Mouse (Mus musculus): ENCODE results near the gene Fcrl5.
"Not testable (repeated sequence)": the region's sequence is repeated elsewhere in the genome, so short reads cannot be mapped to it uniquely, and the experiment has no call there.

The Fcrl5 gene

DNA sequence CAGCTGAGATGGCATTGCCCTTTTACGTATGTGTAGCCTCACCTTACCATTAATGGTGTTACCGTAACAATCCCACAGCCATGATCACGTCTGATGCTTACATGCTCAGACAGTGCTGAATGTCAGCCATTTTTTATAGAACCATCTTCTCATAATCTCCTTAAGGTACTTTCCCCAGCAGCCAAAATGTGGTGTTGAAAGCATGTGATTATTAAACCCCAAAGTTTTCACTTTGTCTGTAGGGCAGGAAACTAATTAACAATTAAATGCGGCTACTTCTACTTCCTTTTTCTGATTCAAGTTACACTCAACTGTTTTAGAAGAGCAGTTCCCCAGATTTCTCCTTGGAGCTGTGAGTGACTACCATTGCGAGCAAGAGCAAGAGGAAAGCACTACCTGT lies at the start of gene Fcrl5:
Fcrl5 (plus strand) TSS at position 295 of the 400 bp plus-strand sequence.
- DNase-seq (ENCODE audit: low spot score in 2 of 2) = no peak

DNA sequence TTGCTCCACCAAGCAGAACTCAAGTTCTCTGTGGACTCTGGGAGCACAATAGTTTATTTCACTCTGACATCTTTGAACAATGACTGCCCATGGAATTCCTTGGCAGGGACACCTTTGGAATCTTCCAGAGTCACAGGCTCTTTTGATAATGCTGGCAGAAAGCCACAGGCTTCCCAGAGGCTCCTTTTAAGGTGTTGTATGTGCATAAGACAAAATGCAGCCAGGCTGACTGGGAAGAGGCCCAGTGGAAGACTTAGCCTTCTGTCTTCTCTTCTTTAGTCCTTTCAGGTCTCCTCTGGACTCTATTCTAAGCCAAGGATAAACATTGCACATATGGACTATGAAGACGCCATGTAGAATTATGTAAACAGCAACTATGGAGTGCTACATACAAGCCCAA lies 44.6 kb upstream of the Fcrl5 start:
- no peak for DNase-seq (ENCODE audit: low spot score in 2 of 2)

DNA sequence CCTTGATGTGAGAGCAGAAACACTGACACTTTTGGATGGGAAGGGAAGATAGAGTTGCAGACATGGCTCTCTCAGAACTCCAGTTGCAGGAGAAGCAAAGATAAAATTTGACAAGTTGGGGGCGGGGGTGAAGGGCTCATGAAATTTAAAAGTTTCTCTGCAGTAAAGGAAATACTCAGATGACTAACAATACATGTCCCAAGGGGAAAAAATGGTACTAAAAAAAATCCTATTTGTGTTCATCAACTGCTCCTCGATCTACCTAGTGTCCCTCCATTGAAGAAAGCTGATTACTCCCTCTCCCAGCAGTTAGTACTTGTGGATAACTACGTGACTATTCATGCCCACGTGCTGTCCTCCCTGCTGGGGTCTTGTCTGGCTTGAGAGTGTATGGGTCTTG lies 36.8 kb upstream of the Fcrl5 start:
- DNase-seq (ENCODE audit: low spot score in 2 of 2) = no peak

DNA sequence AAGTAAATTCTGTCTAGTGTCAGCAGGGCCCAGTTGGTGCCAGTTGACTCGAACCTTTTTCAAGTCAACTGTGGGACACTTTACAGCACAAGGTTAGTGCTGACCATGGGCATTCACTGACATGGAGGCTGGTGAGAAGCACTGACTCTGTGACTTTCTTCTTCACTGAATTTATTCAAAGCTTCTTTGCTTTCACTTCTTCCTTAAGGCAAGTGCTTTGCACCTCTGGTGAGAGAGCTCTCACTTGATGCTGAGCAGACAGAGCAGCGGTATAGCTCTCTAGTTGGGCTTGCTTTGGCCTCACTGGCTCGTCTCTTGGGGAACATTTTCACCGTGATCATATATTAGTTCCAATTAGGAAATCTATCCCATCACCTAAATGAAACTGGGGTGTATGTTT lies 35.7 kb upstream of the Fcrl5 start:
- no peak for DNase-seq (ENCODE audit: low spot score in 2 of 2)

DNA sequence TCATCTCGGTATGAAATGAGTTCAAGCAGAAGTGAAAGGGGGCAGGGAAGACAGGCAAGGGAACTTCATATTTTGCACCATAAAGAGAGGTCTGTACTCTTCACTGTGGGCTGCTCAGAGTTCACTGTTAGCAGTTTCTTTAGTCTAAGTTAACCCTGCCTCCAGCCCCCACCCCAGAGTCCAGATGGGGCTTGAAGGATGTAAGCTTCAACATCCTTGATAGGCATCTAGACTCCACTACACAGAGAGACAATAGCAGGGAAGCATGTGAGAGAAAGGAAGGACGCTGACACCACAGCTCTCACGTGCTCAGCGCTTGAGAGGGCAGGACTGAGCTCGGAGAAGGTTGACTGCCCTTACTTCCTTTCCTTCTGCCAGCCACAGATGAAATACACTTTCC lies 34.3 kb upstream of the Fcrl5 start:
- no peak for DNase-seq (ENCODE audit: low spot score in 2 of 2)

DNA sequence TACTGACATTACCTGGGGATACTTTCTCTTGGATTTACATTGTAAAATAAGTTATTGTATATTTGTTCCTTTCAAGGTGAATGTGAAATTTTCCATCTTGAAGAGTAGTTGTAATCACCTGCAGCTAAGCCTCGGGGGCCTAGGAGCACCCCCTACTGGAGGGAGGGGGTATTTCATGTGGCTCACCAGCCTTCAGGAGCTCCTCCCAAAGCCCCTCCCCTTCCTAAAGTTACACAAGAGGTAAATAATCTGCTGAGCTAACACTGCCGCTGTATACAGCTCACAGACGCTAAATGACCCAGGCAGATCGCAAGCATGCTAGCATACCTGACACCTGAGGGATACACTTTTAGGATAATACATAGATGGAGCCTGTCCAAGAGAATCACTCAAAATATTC lies 27.4 kb upstream of the Fcrl5 start:
- no peak for DNase-seq (ENCODE audit: low spot score in 2 of 2)

DNA sequence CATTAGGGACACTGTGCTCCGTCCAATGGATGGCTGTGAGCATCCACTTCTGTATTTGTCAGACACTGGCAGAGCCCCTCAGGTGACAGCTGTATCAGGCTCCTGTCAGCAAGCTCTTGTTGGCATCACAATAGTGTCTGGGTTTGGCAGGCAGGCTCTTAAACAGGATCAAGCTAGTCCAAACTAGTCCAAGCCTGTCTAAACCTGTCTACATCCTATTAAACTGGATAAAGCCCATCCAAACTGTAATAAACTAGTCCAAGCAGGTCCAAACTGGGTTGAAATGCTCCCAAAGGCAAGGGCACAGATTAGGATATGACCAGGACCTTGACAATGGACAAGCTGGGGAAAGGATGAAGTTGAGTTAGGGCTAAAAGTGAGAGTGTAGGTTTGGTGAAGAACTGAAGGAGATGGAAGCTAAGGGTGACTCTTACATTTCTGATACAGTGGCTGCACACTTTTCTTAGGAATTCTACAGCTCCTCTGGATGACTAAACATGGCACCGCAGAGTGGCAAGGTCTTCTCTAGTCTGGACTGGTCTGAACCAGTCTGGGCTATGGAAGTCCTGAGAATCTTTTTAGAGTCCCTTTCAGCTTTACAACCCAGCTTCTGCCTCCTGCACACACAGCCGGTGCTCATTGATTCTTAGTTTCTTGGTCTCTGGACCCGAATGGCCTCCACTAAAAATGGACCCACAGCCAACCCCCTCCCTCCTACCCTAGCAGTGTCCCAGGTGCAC lies 26.2 kb upstream of the Fcrl5 start:
- no peak for DNase-seq (ENCODE audit: low spot score in 2 of 2)

DNA sequence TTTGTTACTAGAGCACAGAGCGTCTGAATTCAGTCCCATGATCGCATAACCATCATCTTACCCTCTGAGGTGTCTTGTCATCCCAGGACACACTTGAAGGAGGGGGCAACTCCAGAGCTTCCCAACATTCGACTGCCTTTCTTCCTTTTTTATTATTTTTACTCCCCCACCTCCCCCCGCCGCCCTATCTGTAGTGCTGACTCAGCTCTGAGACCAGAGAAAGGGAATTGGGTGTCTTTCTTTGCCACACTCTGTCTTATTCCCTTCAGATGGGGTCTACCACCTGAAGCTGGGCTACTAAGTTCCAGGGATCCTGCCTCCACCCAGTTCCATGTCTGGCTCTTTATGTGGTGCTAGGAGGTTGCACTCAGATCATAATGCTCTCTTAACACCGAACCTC lies 25.0 kb upstream of the Fcrl5 start:
- DNase-seq (ENCODE audit: low spot score in 2 of 2) = no peak

DNA sequence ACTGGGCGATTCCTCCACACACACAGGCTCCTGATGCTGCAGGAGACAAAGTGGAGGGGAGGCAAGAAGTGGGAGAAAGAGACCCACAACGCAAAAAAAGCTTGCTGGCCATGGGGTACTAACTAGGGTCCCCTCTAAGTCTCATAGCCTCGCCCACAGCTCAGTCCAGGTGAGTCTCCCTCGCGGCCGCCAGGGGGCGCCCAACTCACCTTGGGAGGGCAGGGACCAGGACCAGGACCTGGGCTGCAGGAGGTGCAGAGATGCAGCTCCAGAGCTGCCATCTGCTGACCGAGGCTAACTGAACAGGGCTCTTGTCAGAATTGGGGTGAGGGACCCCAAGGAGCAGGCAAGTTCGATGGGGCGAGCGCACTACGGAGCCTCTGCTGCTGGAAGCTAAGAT lies 24.4 kb upstream of the Fcrl5 start:
- DNase-seq (ENCODE audit: low spot score in 2 of 2) = no peak

DNA sequence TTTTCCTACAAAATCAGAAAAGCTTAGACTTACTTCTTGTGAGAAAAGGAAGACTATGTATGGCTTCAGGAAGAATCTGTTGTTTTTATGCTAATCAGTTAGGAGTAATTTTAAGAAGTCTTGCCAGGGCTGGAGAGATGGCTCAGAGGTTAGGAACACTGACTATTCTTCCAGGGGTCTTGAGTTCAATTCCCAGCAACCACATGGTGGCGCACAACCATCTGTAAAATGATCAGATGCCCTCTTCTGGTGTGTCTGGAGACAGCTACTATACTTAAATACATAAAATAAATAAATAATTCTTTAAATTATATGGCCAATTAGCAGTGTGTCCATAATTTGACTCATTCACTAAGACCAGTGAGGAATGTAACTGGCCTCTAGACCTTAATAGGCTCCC lies 14.9 kb upstream of the Fcrl5 start:
- DNase-seq (ENCODE audit: low spot score in 2 of 2) = no peak

DNA sequence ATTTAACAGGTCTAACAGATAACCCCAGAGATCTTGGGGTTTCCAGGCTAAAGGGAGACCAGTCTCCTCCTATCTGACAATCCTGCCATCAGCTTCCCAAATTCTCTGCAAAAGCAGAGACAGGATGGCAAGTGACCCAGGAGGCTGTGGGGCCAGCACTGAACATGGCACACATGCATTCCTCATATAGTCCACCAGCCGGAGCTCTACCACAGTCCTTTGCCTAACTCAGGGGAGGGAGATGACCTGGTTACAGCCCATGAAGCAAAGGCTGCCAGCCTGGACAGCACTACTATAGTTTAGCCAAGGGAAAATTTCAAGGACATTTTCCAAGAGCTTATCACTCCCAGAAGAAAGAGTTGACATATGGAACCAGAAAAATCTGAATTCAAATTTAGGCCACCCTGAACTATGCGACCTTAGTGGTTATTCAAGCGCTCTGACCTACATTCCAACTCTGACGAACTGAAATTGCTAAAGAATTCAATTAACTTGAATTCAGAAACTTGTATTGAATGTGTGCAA lies 13.1 kb upstream of the Fcrl5 start:
- no peak for DNase-seq (ENCODE audit: low spot score in 2 of 2)

DNA sequence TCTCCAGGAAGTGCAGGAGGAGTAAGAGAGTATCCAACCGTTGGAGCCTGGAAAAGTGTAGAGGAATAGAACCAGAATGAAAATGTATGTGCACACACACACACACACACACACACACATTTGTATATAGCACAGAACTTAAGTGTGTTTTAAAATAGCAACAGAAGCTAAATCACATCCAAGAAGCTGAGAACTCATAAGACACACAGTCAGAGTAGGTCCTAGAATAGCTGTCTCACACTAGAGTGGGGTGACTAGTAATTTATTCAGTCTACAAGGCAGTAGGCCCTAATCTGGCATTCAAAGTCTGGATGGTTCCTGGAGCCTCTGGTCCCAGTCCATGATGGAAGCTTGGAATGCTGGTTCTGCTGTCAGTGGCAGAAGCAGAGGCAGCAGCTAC lies 5.0 kb downstream of the Fcrl5 start:
- no peak for DNase-seq (ENCODE audit: low spot score in 2 of 2)

DNA sequence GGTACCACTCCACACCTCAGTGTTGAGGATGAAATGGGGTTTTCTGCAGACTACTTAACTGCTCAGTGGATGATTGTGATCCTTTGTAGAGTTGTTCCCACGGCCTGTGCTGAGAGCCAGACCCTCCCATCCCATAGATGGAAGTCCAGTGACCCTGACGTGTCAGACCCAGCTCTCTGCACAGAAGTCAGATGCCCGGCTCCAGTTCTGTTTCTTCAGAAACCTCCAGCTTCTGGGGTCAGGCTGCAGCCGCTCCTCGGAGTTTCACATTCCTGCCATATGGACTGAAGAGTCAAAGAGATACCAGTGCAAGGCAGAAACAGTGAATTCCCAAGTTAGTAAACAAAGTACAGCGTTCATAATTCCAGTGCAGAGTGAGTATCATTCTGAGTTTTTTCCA lies 8.4 kb downstream of the Fcrl5 start:
- no peak for DNase-seq (ENCODE audit: low spot score in 2 of 2)

DNA sequence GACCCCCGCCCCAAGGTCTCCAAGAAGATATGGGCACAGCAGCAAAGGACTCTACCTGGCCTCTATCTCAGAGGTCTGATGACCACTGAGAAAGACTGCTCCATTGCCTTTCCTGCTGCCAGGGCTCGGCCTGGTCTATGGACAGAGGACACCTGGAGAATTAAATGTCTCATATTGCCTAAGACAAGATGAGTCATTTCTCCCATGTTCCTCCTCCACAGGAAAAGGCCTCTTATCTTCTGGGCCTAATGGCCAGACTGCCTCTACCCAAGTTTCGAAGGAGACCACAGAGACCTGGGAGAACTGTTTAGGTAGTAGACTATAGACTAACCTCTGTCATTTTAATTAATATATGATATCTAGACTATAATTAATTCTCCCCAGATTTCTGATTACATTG lies 29.9 kb downstream of the Fcrl5 start:
- no peak for DNase-seq (ENCODE audit: low spot score in 2 of 2)

DNA sequence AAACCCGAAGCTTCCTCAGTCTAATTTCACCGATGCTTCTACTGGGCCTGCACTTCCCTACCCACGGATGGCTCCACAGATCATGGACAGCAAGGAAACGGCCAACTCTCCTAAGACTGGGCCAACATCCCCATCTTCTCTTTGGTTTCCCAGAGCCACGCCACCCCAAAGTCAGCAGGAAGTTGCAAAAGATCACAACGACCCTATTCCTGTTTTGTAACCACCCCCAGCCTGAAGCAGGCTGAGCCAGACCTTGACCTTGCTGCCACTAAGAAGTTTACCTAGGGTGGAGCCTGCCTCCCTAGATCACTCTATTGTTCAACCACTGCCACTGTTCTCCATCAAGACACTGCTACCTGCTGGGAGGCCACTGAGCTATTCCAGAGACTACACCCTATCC lies 31.4 kb downstream of the Fcrl5 start:
- DNase-seq (ENCODE audit: low spot score in 2 of 2) = no peak

DNA sequence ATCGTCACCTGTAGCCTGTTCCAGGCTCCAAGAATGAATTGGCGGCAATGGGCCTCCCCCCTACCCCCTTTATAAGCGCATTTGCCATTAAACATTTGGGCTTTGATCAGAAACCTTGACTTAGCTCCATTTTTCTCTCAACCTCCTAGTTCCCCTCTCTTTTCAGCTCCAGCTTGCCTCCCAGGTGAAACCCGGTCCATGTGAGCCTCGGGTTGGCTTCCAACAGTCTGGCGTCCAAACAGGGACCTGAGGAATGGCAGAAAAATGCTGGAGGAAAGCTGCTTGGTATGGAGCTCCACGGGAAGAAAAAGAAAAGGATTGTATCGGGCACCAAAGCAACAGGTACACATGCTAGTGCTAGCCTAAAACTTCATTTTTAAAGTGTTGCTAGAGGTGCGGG lies 31.8 kb downstream of the Fcrl5 start:
- DNase-seq (ENCODE audit: low spot score in 2 of 2) = no peak

DNA sequence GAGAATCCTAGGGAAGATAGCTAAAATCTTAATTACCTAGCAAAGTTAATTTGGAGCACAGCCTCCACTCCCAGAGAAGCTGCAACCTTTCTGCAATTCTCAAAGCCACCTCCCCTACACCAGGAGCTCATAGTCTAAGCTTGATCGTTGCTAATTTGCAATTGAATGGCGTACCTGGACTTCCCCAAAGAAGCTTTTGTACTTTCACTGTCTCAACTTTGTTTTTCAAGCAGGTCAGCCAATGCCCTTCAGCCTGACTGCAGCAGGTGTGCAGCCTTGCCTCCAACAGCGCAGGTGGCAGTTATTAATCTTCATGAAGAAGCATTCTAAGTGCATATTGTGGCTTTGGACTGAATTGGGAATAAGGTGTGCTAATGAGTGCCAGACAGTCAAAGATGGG lies 42.4 kb downstream of the Fcrl5 start:
- not testable (repeated sequence) for DNase-seq (ENCODE audit: low spot score in 2 of 2)

DNA sequence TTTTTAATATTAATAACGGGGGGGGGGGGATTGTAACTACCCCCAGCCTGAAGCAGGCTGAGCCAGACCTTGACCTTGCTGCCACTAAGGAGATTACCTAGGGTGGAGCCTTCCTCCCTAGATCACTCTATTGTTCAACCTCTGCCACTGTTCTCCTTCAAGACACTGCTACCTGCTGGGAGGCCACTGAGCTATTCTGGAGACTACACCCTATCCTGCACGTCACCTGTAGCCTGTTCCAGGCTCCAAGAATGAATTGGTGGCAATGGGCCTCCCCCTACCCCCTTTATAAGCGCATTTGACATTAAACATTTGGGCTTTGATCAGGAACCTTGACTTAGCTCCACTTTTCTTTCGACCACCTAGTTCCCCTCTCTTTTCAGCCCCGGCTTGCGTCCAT lies 43.0 kb downstream of the Fcrl5 start:
- not testable (repeated sequence) for DNase-seq (ENCODE audit: low spot score in 2 of 2)

DNA sequence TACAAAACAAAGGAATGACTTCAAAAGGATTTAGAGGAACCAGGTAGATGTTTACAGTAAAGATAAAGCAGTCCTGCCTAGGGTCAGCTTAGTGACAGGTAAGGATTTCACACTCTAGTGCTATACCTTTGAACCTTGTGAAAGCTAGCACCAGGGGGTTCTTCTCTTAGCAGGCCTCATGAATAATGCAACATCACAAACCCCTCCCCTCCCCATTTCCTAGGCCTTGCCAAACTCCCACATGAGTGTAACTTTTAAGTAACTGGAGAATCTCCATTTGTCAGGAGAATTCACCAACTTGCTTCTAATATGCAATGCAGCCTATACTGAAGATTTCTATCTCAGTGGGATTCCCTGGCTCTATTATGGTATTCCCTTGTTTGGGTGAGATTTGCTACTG lies 43.7 kb downstream of the Fcrl5 start:
- DNase-seq (ENCODE audit: low spot score in 2 of 2) = not testable (repeated sequence)

DNA sequence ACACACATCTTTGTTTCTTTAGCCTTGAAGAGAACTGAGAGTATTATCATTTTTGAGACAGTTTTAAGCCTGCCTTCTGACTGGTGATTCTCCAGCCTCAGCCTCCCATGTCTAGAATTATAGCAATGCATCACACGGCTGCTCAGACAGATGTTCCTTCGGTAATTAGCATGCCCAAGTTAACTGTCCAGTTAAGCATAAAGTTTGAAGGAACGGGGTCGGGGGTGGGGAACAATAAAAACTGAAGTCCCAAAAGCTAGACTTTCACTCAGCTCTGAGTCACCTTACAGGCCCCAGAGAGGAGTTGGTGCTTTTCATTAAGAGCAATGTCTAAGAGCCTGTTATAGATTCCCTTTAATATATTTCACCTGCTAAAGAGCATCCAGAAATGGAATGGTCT lies 51.8 kb downstream of the Fcrl5 start:
- no peak for DNase-seq (ENCODE audit: low spot score in 2 of 2)

DNA sequence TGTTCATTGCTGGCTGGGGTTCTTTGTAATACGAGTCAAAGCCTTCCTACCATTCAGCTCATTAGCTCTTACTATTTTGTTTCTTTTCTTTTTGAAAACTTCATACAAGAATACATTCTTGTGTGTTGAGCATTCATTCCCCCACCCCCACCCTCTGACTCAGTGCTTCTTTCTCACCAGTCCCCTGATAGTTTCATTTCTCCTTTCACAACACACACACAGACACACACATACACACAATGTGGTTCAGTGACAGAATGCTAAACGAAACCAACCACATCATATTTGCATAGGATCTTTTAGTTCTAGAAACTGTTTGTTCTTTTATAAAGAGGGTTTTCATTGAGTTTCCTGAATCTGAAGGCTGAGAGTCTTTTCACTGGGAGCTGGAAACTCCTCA lies 52.3 kb downstream of the Fcrl5 start:
- DNase-seq (ENCODE audit: low spot score in 2 of 2) = no peak

DNA sequence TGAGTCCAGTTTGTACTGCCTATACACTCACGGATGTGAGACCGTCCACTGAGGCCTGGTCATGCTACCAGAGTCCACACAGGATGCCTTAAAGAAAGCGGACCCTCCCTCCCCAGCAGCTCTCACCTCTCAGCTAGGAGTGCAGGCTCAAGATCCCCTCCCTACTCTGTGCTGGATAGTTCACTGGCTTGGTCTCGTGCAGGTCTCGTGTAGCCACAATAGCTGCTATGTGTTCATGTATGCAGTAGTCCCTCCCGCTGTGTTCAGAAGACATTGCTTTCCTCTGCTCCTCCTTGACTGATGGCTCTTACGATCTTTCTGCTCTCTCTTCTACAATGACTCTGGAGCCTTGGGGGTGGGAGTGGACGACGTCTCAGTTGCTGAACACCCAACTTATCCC lies 62.7 kb downstream of the Fcrl5 start:
- DNase-seq (ENCODE audit: low spot score in 2 of 2) = no peak

DNA sequence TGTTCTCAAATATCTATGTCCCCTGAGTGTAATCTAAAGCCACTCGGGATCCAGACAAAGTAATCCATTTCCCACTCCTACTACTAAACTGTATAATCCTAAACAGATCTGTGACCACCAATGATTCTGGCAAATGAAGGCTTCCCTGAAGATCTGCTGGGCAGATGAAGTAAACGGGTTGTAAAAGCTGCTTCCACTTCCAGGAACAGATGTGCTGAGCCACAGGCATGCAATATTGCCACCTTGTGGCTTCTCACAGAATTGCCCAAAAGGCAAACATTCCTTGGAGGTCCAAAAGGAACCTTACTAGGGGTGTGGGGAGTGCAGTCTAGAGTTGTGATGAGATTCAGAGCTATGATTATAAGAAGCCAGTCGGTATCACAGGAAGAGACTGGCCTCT lies 63.5 kb downstream of the Fcrl5 start:
- peak; percentile 48 to 83 for DNase-seq (ENCODE audit: low spot score in 2 of 2)
